Mouse (Mus musculus): ENCODE data around the gene Srpk1. TPM values are rescaled to one million over a fixed set of nuclear protein-coding genes. Genes with fewer than 3 reads are reported as not detected.
A peak's percentile ranks its signal among the peaks of the same experiment; 100 is the strongest.
"Not testable (repeated sequence)": the region's sequence is repeated elsewhere in the genome, so short reads cannot be mapped to it uniquely, and the experiment has no call there.

The Srpk1 gene
- polyA plus RNA-seq, 1 experiment from 2014 or later, result 124 TPM

- not testable (repeated sequence) for H3K9ac ChIP-seq (ENCODE audit: low read length); H3K27ac ChIP-seq (ENCODE audit: low read depth, low read length); H3K4me3 ChIP-seq (ENCODE audit: low read depth, low read length); H3K27me3 ChIP-seq (ENCODE audit: control insufficient read depth, insufficient read depth, low read length); H3K4me1 ChIP-seq (ENCODE audit: control insufficient read depth, insufficient read depth, low read length); ATAC-seq (ENCODE audit: low FRiP score); H3K4me2 ChIP-seq; H3K36me3 ChIP-seq (ENCODE audit: control insufficient read depth, insufficient read depth, low read length); H3K9me3 ChIP-seq (ENCODE audit: control insufficient read depth, low read length); DNase-seq (ENCODE audit: low spot score, missing footprints)
- WGBS, result 89% methylated on average over 4 of the region's 4 CpGs
Measured at GRCm38 (mm10) chr17:28554021-28554420, 68.5 kb downstream of the Srpk1 start.

DNA sequence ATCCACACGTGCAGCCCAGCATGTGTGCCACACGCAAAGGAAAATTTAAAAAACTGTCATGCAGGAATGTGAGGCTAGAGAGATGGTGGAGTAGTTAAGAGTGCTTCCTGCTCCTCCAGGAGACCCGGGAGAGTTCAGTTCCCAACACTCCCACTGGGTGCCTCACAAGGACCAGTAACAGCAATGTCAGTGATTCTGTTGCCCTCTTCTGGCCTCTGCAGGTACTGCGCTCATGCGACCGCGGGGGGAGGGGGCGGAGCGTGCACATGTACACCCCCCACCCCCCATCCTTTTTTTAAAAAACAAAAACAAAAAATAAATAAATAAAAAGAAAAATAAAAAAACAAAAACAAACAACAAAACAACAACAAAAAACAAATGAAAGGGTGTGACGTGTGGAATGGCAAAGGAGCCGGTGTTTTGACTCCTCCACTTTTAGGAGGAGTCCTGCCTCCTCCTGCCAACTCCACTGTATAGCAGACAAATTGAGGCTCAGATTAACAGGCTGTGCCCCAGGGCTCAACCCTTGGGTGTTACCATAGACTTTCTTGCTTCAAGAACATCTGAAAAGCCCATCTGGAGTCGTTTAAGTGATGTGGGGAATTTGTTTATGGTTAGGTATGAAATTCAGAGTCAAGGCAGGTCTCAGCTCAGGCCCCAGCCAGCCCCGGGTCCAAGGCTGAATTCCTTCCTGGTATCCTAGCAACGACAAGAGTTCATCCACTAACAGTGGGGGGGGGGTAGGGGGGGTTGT lies 69.3 kb downstream of the Srpk1 start:
- no peak overlapping the region for H3K4me3 ChIP-seq (ENCODE audit: low read depth, low read length)
- H3K27me3 ChIP-seq (ENCODE audit: control insufficient read depth, insufficient read depth, low read length), result no peaks in the 10 kb centered on the region
- H3K27ac ChIP-seq (ENCODE audit: low read depth, low read length), result no peak overlapping the region
- H3K4me2 ChIP-seq, result no peak overlapping the region
- WGBS, result 8% methylated on average over 14 of the region's 14 CpGs
- no peaks in the 10 kb centered on the region for H3K9me3 ChIP-seq (ENCODE audit: control insufficient read depth, low read length)
- DNase-seq (ENCODE audit: low spot score, missing footprints), result peak; percentile 95
- no peak overlapping the region for H3K9ac ChIP-seq (ENCODE audit: low read length)
- peaks cover 9% of the 10 kb centered on the region; the same call in 1 of the 2 replicates for H3K4me1 ChIP-seq (ENCODE audit: control insufficient read depth, insufficient read depth, low read length)
- no peaks in the 10 kb centered on the region for H3K36me3 ChIP-seq (ENCODE audit: control insufficient read depth, insufficient read depth, low read length)
- 0 out of 2 replicates have a peak, but pooled peaks have one; percentile 46 for ATAC-seq (ENCODE audit: low FRiP score)

- no peaks in the 10 kb centered on the region for H3K36me3 ChIP-seq (ENCODE audit: control insufficient read depth, insufficient read depth, low read length)
- no peak within 1 kb of the TSS for H3K4me2 ChIP-seq
- ATAC-seq (ENCODE audit: low FRiP score), result no peak
- H3K27ac ChIP-seq (ENCODE audit: low read depth, low read length), result no peak within 1 kb of the TSS
- no peaks in the 10 kb centered on the region for H3K9me3 ChIP-seq (ENCODE audit: control insufficient read depth, low read length)
- H3K9ac ChIP-seq (ENCODE audit: low read length), result no peak within 1 kb of the TSS
- no peaks in the 10 kb centered on the region for H3K27me3 ChIP-seq (ENCODE audit: control insufficient read depth, insufficient read depth, low read length)
- H3K4me3 ChIP-seq (ENCODE audit: low read depth, low read length), result no peak within 1 kb of the TSS
- 0 out of 2 replicates have a peak, but pooled peaks cover 3% of the 10 kb centered on the region for H3K4me1 ChIP-seq (ENCODE audit: control insufficient read depth, insufficient read depth, low read length)
- DNase-seq (ENCODE audit: low spot score, missing footprints), result no peak
- 77% methylated on average over 14 of the region's 14 CpGs for WGBS
Measured at GRCm38 (mm10) chr17:28549111-28549510, 73.4 kb downstream of the Srpk1 start, which contains the start of gene Clpsl2. Gene Clpsl2 (plus strand): TSS chr17:28549411.

DNA sequence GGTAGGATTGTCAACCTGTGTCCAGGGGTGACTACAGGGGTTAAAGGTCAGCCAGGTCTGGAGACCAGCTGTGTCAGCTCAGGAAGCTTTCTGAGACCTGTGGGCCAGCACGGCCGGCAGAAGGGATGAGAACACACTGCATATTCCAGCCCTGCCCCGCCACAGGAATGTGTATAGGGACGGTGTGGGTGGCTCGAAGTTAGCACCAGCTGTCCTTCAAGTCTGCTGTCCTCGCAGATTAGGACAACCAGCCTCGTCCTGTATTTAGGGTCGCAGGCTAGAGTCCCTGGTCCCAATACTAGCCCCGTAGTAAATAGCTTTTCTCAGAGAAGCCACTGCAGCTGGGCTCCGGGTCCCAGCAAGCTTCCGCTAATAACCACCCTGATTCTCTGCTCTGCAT lies 74.0 kb downstream of the Srpk1 start:
- Histone ChIP-seq H3K36me3 (ENCODE audit: control insufficient read depth, insufficient read depth, low read length) (no peaks in the 10 kb centered on the region), H3K9me3 (ENCODE audit: control insufficient read depth, low read length) (no peaks in the 10 kb centered on the region), H3K4me3 (ENCODE audit: low read depth, low read length) (no peak overlapping the region), H3K4me1 (ENCODE audit: control insufficient read depth, insufficient read depth, low read length) (0 out of 2 replicates have a peak, but pooled peaks cover 3% of the 10 kb centered on the region), H3K9ac (ENCODE audit: low read length) (no peak overlapping the region), H3K27me3 (ENCODE audit: control insufficient read depth, insufficient read depth, low read length) (no peaks in the 10 kb centered on the region), H3K27ac (ENCODE audit: low read depth, low read length) (no peak overlapping the region), H3K4me2 (no peak overlapping the region)
- WGBS, result 79% methylated on average over 11 of the region's 11 CpGs
- DNase-seq (ENCODE audit: low spot score, missing footprints) (no peak), ATAC-seq (ENCODE audit: low FRiP score) (no peak)

GRCm38 (mm10) chr17:28546925-28547324 lies 75.6 kb downstream of the Srpk1 start:
- Histone ChIP-seq H3K9ac (ENCODE audit: low read length) (no peak overlapping the region), H3K27me3 (ENCODE audit: control insufficient read depth, insufficient read depth, low read length) (no peaks in the 10 kb centered on the region), H3K9me3 (ENCODE audit: control insufficient read depth, low read length) (no peaks in the 10 kb centered on the region), H3K4me2 (no peak overlapping the region), H3K4me3 (ENCODE audit: low read depth, low read length) (no peak overlapping the region), H3K27ac (ENCODE audit: low read depth, low read length) (no peak overlapping the region), H3K36me3 (ENCODE audit: control insufficient read depth, insufficient read depth, low read length) (no peaks in the 10 kb centered on the region), H3K4me1 (ENCODE audit: control insufficient read depth, insufficient read depth, low read length) (no peaks in the 10 kb centered on the region)
- no peak for ATAC-seq (ENCODE audit: low FRiP score)
- WGBS, result 86% methylated on average over 1 of the region's 1 CpGs
- no peak for DNase-seq (ENCODE audit: low spot score, missing footprints)

GRCm38 (mm10) chr17:28537881-28538280 lies 84.6 kb downstream of the Srpk1 start:
- H3K4me2 ChIP-seq, result no peak overlapping the region
- ATAC-seq (ENCODE audit: low FRiP score), result no peak
- H3K4me3 ChIP-seq (ENCODE audit: low read depth, low read length), result no peak overlapping the region
- H3K9ac ChIP-seq (ENCODE audit: low read length), result no peak overlapping the region
- no peaks in the 10 kb centered on the region for H3K27me3 ChIP-seq (ENCODE audit: control insufficient read depth, insufficient read depth, low read length)
- WGBS, result 50% methylated on average over 12 of the region's 12 CpGs
- no peaks in the 10 kb centered on the region for H3K9me3 ChIP-seq (ENCODE audit: control insufficient read depth, low read length)
- no peaks in the 10 kb centered on the region for H3K4me1 ChIP-seq (ENCODE audit: control insufficient read depth, insufficient read depth, low read length)
- DNase-seq (ENCODE audit: low spot score, missing footprints), result no peak
- H3K36me3 ChIP-seq (ENCODE audit: control insufficient read depth, insufficient read depth, low read length), result no peaks in the 10 kb centered on the region
- H3K27ac ChIP-seq (ENCODE audit: low read depth, low read length), result no peak overlapping the region

Small RNA genes lying within 50 kb of the gene (microRNA-seq; reads per million reads assigned to microRNA genes)
- not detected for gene Mir6969

Other genes with a start within 250 kb of the Srpk1 start
- gene Fkbp5, start 105.2 kb downstream of the Srpk1 start, polyA plus RNA-seq (2014; fragmentation: Nextera tagmentation; extraction: Ambion mirVana), result 9.8 and 10.9 TPM in 2 replicates
- not detected in 2 replicates for gene Armc12, start 91.9 kb downstream of the Srpk1 start, polyA plus RNA-seq (2014; fragmentation: Nextera tagmentation; extraction: Ambion mirVana)
- not detected in 2 replicates for gene Clpsl2, start 73.3 kb downstream of the Srpk1 start, polyA plus RNA-seq (2014; fragmentation: Nextera tagmentation; extraction: Ambion mirVana)
- gene Clps, start 61.9 kb downstream of the Srpk1 start, polyA plus RNA-seq (2014; fragmentation: Nextera tagmentation; extraction: Ambion mirVana), result not detected in 2 replicates
- 1.4 and 2.0 TPM in 2 replicates for gene Lhfpl5, start 47.1 kb downstream of the Srpk1 start, polyA plus RNA-seq (2014; fragmentation: Nextera tagmentation; extraction: Ambion mirVana)
- 0.75 and 0.87 TPM in 2 replicates for gene Slc26a8, start 67.5 kb upstream of the Srpk1 start, polyA plus RNA-seq (2014; fragmentation: Nextera tagmentation; extraction: Ambion mirVana)
- gene Mapk14, start 68.6 kb upstream of the Srpk1 start, polyA plus RNA-seq (2014; fragmentation: Nextera tagmentation; extraction: Ambion mirVana), result 39.4 and 47.2 TPM in 2 replicates
- 0.66 and 0.78 TPM in 2 replicates for gene AC170998.1, start 103.4 kb upstream of the Srpk1 start, polyA plus RNA-seq (2014; fragmentation: Nextera tagmentation; extraction: Ambion mirVana)
- 1.1 and 1.2 TPM in 2 replicates for gene Mapk13, start 146.6 kb upstream of the Srpk1 start, polyA plus RNA-seq (2014; fragmentation: Nextera tagmentation; extraction: Ambion mirVana)
- 6.5 and 9.7 TPM in 2 replicates for gene Brpf3, start 178.4 kb upstream of the Srpk1 start, polyA plus RNA-seq (2014; fragmentation: Nextera tagmentation; extraction: Ambion mirVana)
- gene Pnpla1, start 235.7 kb upstream of the Srpk1 start, polyA plus RNA-seq (2014; fragmentation: Nextera tagmentation; extraction: Ambion mirVana), result not detected in 2 replicates

Data from midbrain, embryonic 11.5 days (tissue).